Mouse (Mus musculus) CH12.LX (cell line): ENCODE measurements at regions not wholly inside any gene's neighbourhood (a gene's known extent, or its start where the extent isn't known, plus 50 kb on each side); places are given as distances from the start of the nearest gene placed in this dataset.

Experiments used
- DNase-seq: peaks from one replicate; pipeline ENCODE4 v3.0.0-alpha.2; 2013; ENCODE audit errors: extremely low read depth
- H3K27ac ChIP-seq: 2 replicates; pipeline ENCODE4 v1.5.1; 2012; ENCODE audit warnings: low read depth, mild to moderate bottlenecking, control low read depth, moderate library complexity; ENCODE audit not compliant: insufficient read depth
- H3K27me3 ChIP-seq: replicated peaks from 2 replicates; pipeline ENCODE3; 2012; ENCODE audit warnings: inconsistent platforms
- H3K36me3 ChIP-seq, 2 experiments: replicated peaks in 1 of 2; 2 replicates each; pipeline versions ENCODE3 to v1.6.1; 2012; ENCODE audit warnings: inconsistent platforms in 1 of 2, low read length in 1 of 2, mild to moderate bottlenecking in 1 of 2, mixed read lengths in 1 of 2, moderate library complexity in 1 of 2; ENCODE audit not compliant: control insufficient read depth in 1 of 2, insufficient read depth in 1 of 2
- H3K4me1 ChIP-seq, 2 experiments: 2 replicates each; pipeline ENCODE4 v1.6.1; 2012; ENCODE audit warnings: inconsistent platforms in 1 of 2, moderate library complexity in 1 of 2; ENCODE audit not compliant: insufficient read depth in 2 of 2, control insufficient read depth in 1 of 2
- H3K4me2 ChIP-seq: 2 replicates; pipeline ENCODE4 v1.6.1; 2012; ENCODE audit warnings: low read depth, mild to moderate bottlenecking, control low read depth; ENCODE audit not compliant: poor library complexity, insufficient read depth, severe bottlenecking
- H3K4me3 ChIP-seq, 3 experiments: fragments of 150-350 bp in 1 of 3; sonication (generic) in 1 of 3; replicated peaks in 1 of 3; 2 replicates each; pipeline versions ENCODE3 to v1.5.1; 2011 to 2012; ENCODE audit warnings: low read depth in 2 of 3, low read length in 2 of 3, mild to moderate bottlenecking in 2 of 3, moderate library complexity in 2 of 3, control low read depth in 1 of 3, improper control_type of control experiment in 1 of 3, inconsistent platforms in 1 of 3, mixed read lengths in 1 of 3; ENCODE audit not compliant: poor library complexity in 1 of 3
- H3K79me2 ChIP-seq: replicated peaks from 2 replicates; pipeline ENCODE4 v1.6.1; 2012; ENCODE audit warnings: mild to moderate bottlenecking, moderate library complexity; ENCODE audit not compliant: control insufficient read depth, poor library complexity, insufficient read depth, severe bottlenecking; ENCODE audit errors: extremely low read depth
- H3K9ac ChIP-seq: 2 replicates; pipeline ENCODE4 v1.6.1; 2012; ENCODE audit warnings: low read depth, mild to moderate bottlenecking, control low read depth, moderate library complexity; ENCODE audit not compliant: insufficient read depth
- H3K9me3 ChIP-seq: replicated peaks from 2 replicates; pipeline ENCODE3; 2012; ENCODE audit warnings: low read length, inconsistent platforms, mixed read lengths
- BHLHE40 ChIP-seq: IDR thresholded peaks from 2 replicates; pipeline ENCODE4 v1.6.1; 2011; ENCODE audit warnings: mild to moderate bottlenecking, low read depth, low read length, improper control_type of control experiment
- CHD1 ChIP-seq: IDR thresholded peaks from 2 replicates; pipeline ENCODE4 v1.6.1; 2012; ENCODE audit warnings: low read depth, low read length, improper control_type of control experiment, inconsistent platforms
- E2F4 ChIP-seq: IDR thresholded peaks from 2 replicates; pipeline ENCODE4 v1.6.1; 2011; ENCODE audit warnings: low read depth, low read length, improper control_type of control experiment; ENCODE audit not compliant: insufficient replicate concordance
- ELF1 ChIP-seq: IDR thresholded peaks from 2 replicates; pipeline ENCODE4 v1.6.1; 2014; ENCODE audit warnings: low read depth, mild to moderate bottlenecking, inconsistent platforms, low read length, improper control_type of control experiment
- EP300 ChIP-seq: IDR thresholded peaks from 2 replicates; pipeline ENCODE4 v1.6.1; 2011; ENCODE audit warnings: low read length, improper control_type of control experiment
- ETS1 ChIP-seq: conservative IDR thresholded peaks from 2 replicates; pipeline ENCODE4 v1.6.1; 2012; ENCODE audit warnings: low read depth, mild to moderate bottlenecking, inconsistent platforms, low read length, improper control_type of control experiment, moderate library complexity
- GABPA ChIP-seq: IDR thresholded peaks from 2 replicates; pipeline ENCODE4 v1.6.1; 2012; ENCODE audit warnings: low read depth, low read length, improper control_type of control experiment, inconsistent platforms; ENCODE audit not compliant: insufficient replicate concordance
- HCFC1 ChIP-seq: IDR thresholded peaks from 2 replicates; pipeline ENCODE4 v1.6.1; 2012; ENCODE audit warnings: low read depth, mild to moderate bottlenecking, inconsistent platforms, low read length, improper control_type of control experiment
- IRF4 ChIP-seq: IDR thresholded peaks from 2 replicates; pipeline ENCODE4 v1.6.1; 2014; ENCODE audit warnings: low read depth, mild to moderate bottlenecking, inconsistent platforms, low read length, improper control_type of control experiment
- JUN ChIP-seq: IDR thresholded peaks from 2 replicates; pipeline ENCODE4 v1.6.1; 2011; ENCODE audit warnings: low read depth, mild to moderate bottlenecking, low read length, improper control_type of control experiment, moderate library complexity; ENCODE audit not compliant: insufficient read depth
- JUND ChIP-seq: conservative IDR thresholded peaks from 2 replicates; pipeline ENCODE4 v1.6.1; 2011; ENCODE audit warnings: low read depth, low read length, improper control_type of control experiment
- MAFK ChIP-seq: IDR thresholded peaks from 2 replicates; pipeline ENCODE4 v1.6.1; 2011; ENCODE audit warnings: low read length, improper control_type of control experiment; ENCODE audit not compliant: insufficient replicate concordance
- MAX ChIP-seq: IDR thresholded peaks from 2 replicates; pipeline ENCODE4 v1.6.1; 2011; ENCODE audit warnings: low read length, improper control_type of control experiment
- MAZ ChIP-seq: IDR thresholded peaks from 2 replicates; pipeline ENCODE4 v1.6.1; 2012; ENCODE audit warnings: low read depth, mild to moderate bottlenecking, inconsistent platforms, low read length, improper control_type of control experiment, moderate library complexity
- MEF2A ChIP-seq: IDR thresholded peaks from 2 replicates; pipeline ENCODE4 v1.6.1; 2014; ENCODE audit warnings: low read depth, mild to moderate bottlenecking, inconsistent platforms, low read length, improper control_type of control experiment, borderline replicate concordance
- MXI1 ChIP-seq: IDR thresholded peaks from 2 replicates; pipeline ENCODE4 v1.6.1; 2011; ENCODE audit warnings: mild to moderate bottlenecking, low read depth, low read length, improper control_type of control experiment
- MYC ChIP-seq: IDR thresholded peaks from 2 replicates; pipeline ENCODE4 v1.6.1; 2011; ENCODE audit warnings: low read depth, mild to moderate bottlenecking, improper control_type of control experiment, low read length
- NRF1 ChIP-seq: IDR thresholded peaks from 2 replicates; pipeline ENCODE4 v1.6.1; 2014; ENCODE audit warnings: low read depth, mild to moderate bottlenecking, inconsistent platforms, low read length, improper control_type of control experiment, moderate library complexity
- PAX5 ChIP-seq: IDR thresholded peaks from 2 replicates; pipeline ENCODE4 v1.6.1; 2012; ENCODE audit warnings: low read length, inconsistent platforms, mixed read lengths
- POLR2A ChIP-seq: IDR thresholded peaks from 2 replicates; pipeline ENCODE4 v1.6.1; 2011; ENCODE audit warnings: low read depth, mild to moderate bottlenecking, improper control_type of control experiment, low read length
- RCOR1 ChIP-seq: conservative IDR thresholded peaks from 2 replicates; pipeline ENCODE4 v1.6.1; 2012; ENCODE audit warnings: low read depth, mild to moderate bottlenecking, inconsistent platforms, low read length, improper control_type of control experiment
- SIN3A ChIP-seq: IDR thresholded peaks from 2 replicates; pipeline ENCODE4 v1.6.1; 2012; ENCODE audit warnings: low read length, improper control_type of control experiment, inconsistent platforms
- TBP ChIP-seq: conservative IDR thresholded peaks from 2 replicates; pipeline ENCODE4 v1.6.1; 2011; ENCODE audit warnings: low read depth, low read length, improper control_type of control experiment
- TCF12 ChIP-seq: IDR thresholded peaks from 2 replicates; pipeline ENCODE4 v1.6.1; 2014; ENCODE audit warnings: low read depth, mild to moderate bottlenecking, inconsistent platforms, low read length, improper control_type of control experiment
- UBTF ChIP-seq: IDR thresholded peaks from 2 replicates; pipeline ENCODE4 v1.6.1; 2012; ENCODE audit warnings: low read depth, mild to moderate bottlenecking, inconsistent platforms, low read length, improper control_type of control experiment, moderate library complexity
- ZC3H11A ChIP-seq: IDR thresholded peaks from 2 replicates; pipeline ENCODE4 v1.6.1; 2012; ENCODE audit warnings: low read depth, mild to moderate bottlenecking, inconsistent platforms, low read length, improper control_type of control experiment
- ZKSCAN1 ChIP-seq: IDR thresholded peaks from 2 replicates; pipeline ENCODE4 v1.6.1; 2012; ENCODE audit warnings: low read depth, inconsistent platforms, low read length, improper control_type of control experiment, borderline replicate concordance
- ZNF384 ChIP-seq: IDR thresholded peaks from 2 replicates; pipeline ENCODE4 v1.6.1; 2012; ENCODE audit warnings: low read depth, low read length, improper control_type of control experiment, inconsistent platforms
- dilution Hi-C: fragments of 300-500 bp; cut with MboI; formaldehyde crosslinking; loops from 2 replicates; pipeline ENCODE4 v1.14.3; 2020; ENCODE audit warnings: low sequenced_read_pairs; ENCODE audit not compliant: extremely low pct_unique_long_range_greater_than_20kb, extremely low pct_ligation_motif_present
- in situ Hi-C: fragments of 300-500 bp; cut with MboI; formaldehyde crosslinking; loops from 3 replicates; pipeline ENCODE4 v1.14.3; 2019; ENCODE audit warnings: low sequenced_read_pairs, low pct_ligation_motif_present, low pct_unique_long_range_greater_than_20kb, mixed read lengths

- dilution Hi-C loops, result no loop called here
- Histone ChIP-seq H3K27ac (no peak overlapping the region), H3K4me3 (no peak overlapping the region), H3K9ac (no peak overlapping the region), H3K36me3 (no peaks in the 10 kb centered on the region), H3K9me3 (peaks cover 4% of the 10 kb centered on the region), H3K4me1 (peaks cover 4 to 45% of the 10 kb centered on the region in 2 experiments; a peak in 3 of 4 replicates), H3K27me3 (no peaks in the 10 kb centered on the region), H3K4me2 (no peak overlapping the region), H3K79me2 (no peaks in the 10 kb centered on the region)
- TF ChIP-seq BHLHE40 (peak; percentile 65), MEF2A (no peak), RCOR1 (no peak), E2F4 (no peak), EP300 (no peak), POLR2A (no peak), ELF1 (no peak), NRF1 (no peak), GABPA (no peak), PAX5 (no peak), SIN3A (no peak), MAZ (no peak), MAFK (no peak), ZC3H11A (no peak), MAX (no peak), ETS1 (peak; percentile 79)
- DNase-seq, result peak; percentile 48
- in situ Hi-C loops, result no loop called here
Observed at GRCm38 (mm10) chr1:190599622-190600021, 311.9 kb downstream of the Rps6kc1 start.

GRCm38 (mm10) chr1:190596209-190596608, 315.4 kb downstream of the Rps6kc1 start:
- dilution Hi-C loops (no loop called here), in situ Hi-C loops (no loop called here)
- Histone ChIP-seq H3K9me3 (peaks cover 4% of the 10 kb centered on the region), H3K4me1 (peaks cover 4 to 45% of the 10 kb centered on the region in 2 experiments; a peak in 3 of 4 replicates), H3K27me3 (no peaks in the 10 kb centered on the region), H3K79me2 (no peaks in the 10 kb centered on the region), H3K27ac (no peak overlapping the region), H3K9ac (no peak overlapping the region), H3K4me3 (no peak overlapping the region), H3K4me2 (no peak overlapping the region), H3K36me3 (no peaks in the 10 kb centered on the region)
- peak; percentile 62; the same call in 1 of the 2 replicates for TF ChIP-seq JUN
- 0 out of 2 replicates have a peak, but pooled peaks have one; percentile 28 for TF ChIP-seq MEF2A
- 0 out of 2 replicates have a peak, but pooled peaks have one; percentile 48 for TF ChIP-seq MXI1
- TF ChIP-seq HCFC1, result no peak
- TF ChIP-seq JUND, result peak; percentile 87
- no peak for TF ChIP-seq RCOR1
- TF ChIP-seq EP300, result peak; percentile 91
- TF ChIP-seq MAX, result peak; percentile 59
- TF ChIP-seq ZNF384, result no peak
- TF ChIP-seq TCF12, result peak; percentile 72; the same call in 1 of the 2 replicates
- TF ChIP-seq ZKSCAN1, result no peak
- TF ChIP-seq MAFK, result 0 out of 2 replicates have a peak, but pooled peaks have one; percentile 24
- no peak for TF ChIP-seq GABPA
- TF ChIP-seq IRF4, result peak; percentile 73; the same call in 1 of the 2 replicates
- no peak for TF ChIP-seq PAX5
- peak; percentile 91 for TF ChIP-seq ETS1
- TF ChIP-seq CHD1, result no peak
- TF ChIP-seq MYC, result peak; percentile 22; the same call in 1 of the 2 replicates
- no peak for TF ChIP-seq TBP
- TF ChIP-seq UBTF, result no peak
- TF ChIP-seq BHLHE40, result peak; percentile 64
- no peak for TF ChIP-seq SIN3A
- DNase-seq, result peak; percentile 63
